In genomic region chr1:43273236-43273868, GRCm38 (mm10) we compare ENCODE assay signal across 15 mouse cellular contexts.
"Had no signal": no experiment of that assay in that cellular context is flagged by ENCODE, and none has a peak within 500 bp of the region (broad histone marks: within the 10 kb centered on the region; RNA-seq: fewer than 3 reads in every experiment).

No protein-coding gene starts in this region.

- H3K4me3 ChIP-seq: neural tube, embryonic 15.5 days; stomach, embryonic 15.5 days had no signal

- H3K27ac ChIP-seq: neural tube, embryonic 15.5 days; stomach, embryonic 15.5 days; stomach, postnatal 0 days had no signal

- DNase-seq: retina, postnatal 1 day; right cerebral cortex, adult 18-20 months; right cerebral cortex, postnatal 14 days; right cerebral cortex, postnatal 25 days; right cerebral cortex, postnatal 4 days; spleen, adult 18-20 months; thymus, adult 18-20 months; thymus, adult 2 months; thymus, postnatal 14 days; thymus, postnatal 25 days; thymus, postnatal 36 days; thymus, postnatal 4 days had no signal

- H3K9ac ChIP-seq: neural tube, embryonic 15.5 days; stomach, embryonic 15.5 days had no signal

- H3K27me3 ChIP-seq: neural tube, embryonic 15.5 days; stomach, embryonic 15.5 days had no signal

- H3K36me3 ChIP-seq: neural tube, embryonic 15.5 days; stomach, embryonic 15.5 days had no signal

- H3K4me1 ChIP-seq: neural tube, embryonic 15.5 days; stomach, embryonic 15.5 days had no signal

- H3K9me3 ChIP-seq: neural tube, embryonic 15.5 days; stomach, embryonic 15.5 days had no signal

- H3K4me2 ChIP-seq: neural tube, embryonic 15.5 days; stomach, embryonic 15.5 days had no signal
